Mouse (Mus musculus): Measurements from ENCODE around the gene Olfr745.

Olfr745 gene

GRCm38 (mm10) chr14:50639088-50639487 lies at the start of gene Olfr745:
Gene Olfr745, plus strand, starts transcription at chr14:50639388.
- no peak for DNase-seq (ENCODE audit: low spot score)

- no peak for DNase-seq (ENCODE audit: low spot score)
Observed at GRCm38 (mm10) chr14:50614579-50614978, 24.6 kb upstream of the Olfr745 start, which contains the start of gene Olfr744. Gene Olfr744, plus strand, starts transcription at chr14:50614879.

GRCm38 (mm10) chr14:50646783-50647182 lies 7.6 kb downstream of the Olfr745 start, which contains the start of gene Olfr746:
Gene Olfr746, plus strand, starts transcription at chr14:50647083.
- no peak for DNase-seq (ENCODE audit: low spot score)

GRCm38 (mm10) chr14:50693106-50693505 lies 53.9 kb downstream of the Olfr745 start, which contains the start of gene Olfr747:
Gene Olfr747, minus strand, starts transcription at chr14:50693206.
- DNase-seq (ENCODE audit: low spot score): no peak

All from layer of hippocampus, adult 11-12 months (tissue).